Mouse (Mus musculus): ENCODE results near the gene Cbs.

Gene Cbs

GRCm38 (mm10) chr17:31594590-31594989, 42.4 kb downstream of the Cbs start:
- DNase-seq (ENCODE audit: extremely low spot score, low read depth, low spot score) = no peak

GRCm38 (mm10) chr17:31590846-31591245, 46.2 kb downstream of the Cbs start:
- DNase-seq (ENCODE audit: extremely low spot score, low read depth, low spot score) = no peak

- DNase-seq (ENCODE audit: extremely low spot score, low read depth, low spot score) = no peak
Measured at GRCm38 (mm10) chr17:31588726-31589125, 48.3 kb downstream of the Cbs start.

GRCm38 (mm10) chr17:31588115-31588514, 48.9 kb downstream of the Cbs start:
- no peak for DNase-seq (ENCODE audit: extremely low spot score, low read depth, low spot score)

GRCm38 (mm10) chr17:31583781-31584180, 53.3 kb downstream of the Cbs start:
- DNase-seq (ENCODE audit: extremely low spot score, low read depth, low spot score) = no peak

GRCm38 (mm10) chr17:31583185-31583584, 53.9 kb downstream of the Cbs start:
- no peak for DNase-seq (ENCODE audit: extremely low spot score, low read depth, low spot score)

- DNase-seq (ENCODE audit: extremely low spot score, low read depth, low spot score) = no peak
Measured at GRCm38 (mm10) chr17:31580344-31580743, 56.7 kb downstream of the Cbs start.

GRCm38 (mm10) chr17:31576394-31577175, 60.5 kb downstream of the Cbs start:
- DNase-seq (ENCODE audit: extremely low spot score, low read depth, low spot score) = no peak

GRCm38 (mm10) chr17:31574662-31575061, 62.4 kb downstream of the Cbs start:
- no peak for DNase-seq (ENCODE audit: extremely low spot score, low read depth, low spot score)

- no peak for DNase-seq (ENCODE audit: extremely low spot score, low read depth, low spot score)
Measured at GRCm38 (mm10) chr17:31571689-31572088, 65.3 kb downstream of the Cbs start.

GRCm38 (mm10) chr17:31570321-31570925, 66.6 kb downstream of the Cbs start:
- DNase-seq (ENCODE audit: extremely low spot score, low read depth, low spot score) = no peak

- no peak for DNase-seq (ENCODE audit: extremely low spot score, low read depth, low spot score)
Measured at GRCm38 (mm10) chr17:31569756-31570155, 67.3 kb downstream of the Cbs start.

GRCm38 (mm10) chr17:31566276-31566675, 70.8 kb downstream of the Cbs start:
- no peak for DNase-seq (ENCODE audit: extremely low spot score, low read depth, low spot score)

GRCm38 (mm10) chr17:31565141-31566056, 71.6 kb downstream of the Cbs start:
- DNase-seq (ENCODE audit: extremely low spot score, low read depth, low spot score) = no peak

- no peak for DNase-seq (ENCODE audit: extremely low spot score, low read depth, low spot score)
Measured at GRCm38 (mm10) chr17:31564858-31565140, 72.2 kb downstream of the Cbs start.

- peak; percentile 100 for DNase-seq (ENCODE audit: extremely low spot score, low read depth, low spot score)
Measured at GRCm38 (mm10) chr17:31564015-31564857, 72.8 kb downstream of the Cbs start, which contains the start of gene Pknox1. Gene Pknox1, plus strand, starts transcription at chr17:31564734.

- DNase-seq (ENCODE audit: extremely low spot score, low read depth, low spot score) = no peak
Measured at GRCm38 (mm10) chr17:31563632-31564014, 73.4 kb downstream of the Cbs start.

GRCm38 (mm10) chr17:31559021-31559789, 77.8 kb downstream of the Cbs start:
- DNase-seq (ENCODE audit: extremely low spot score, low read depth, low spot score) = no peak
